7 mouse cellular contexts compared by ENCODE assay signal in genomic region chr13:105294715-105295114, GRCm38 (mm10). TPM values are rescaled to one million over a fixed set of nuclear protein-coding genes. Genes with fewer than 3 reads are reported as not detected.
A peak's percentile ranks its signal among the peaks of the same experiment; 100 is the strongest.
DNase-seq lines count a peak whose midpoint lies in the region; ATAC-seq and TF ChIP-seq lines count a peak whose summit lies in the region.

Gene Rnf180 (minus strand): TSS chr13:105294815.

- no peak for DNase-seq in left cerebral cortex, adult 2 months (ENCODE audit: extremely low spot score in 1 of 2, low spot score in 2 of 2)
- DNase-seq in left cerebral cortex, adult 11 months (ENCODE audit: low spot score): no peak
- no peak for DNase-seq in forebrain, embryonic 11.5 days (ENCODE audit: low spot score)
- DNase-seq in layer of hippocampus, postnatal 25 days (ENCODE audit: extremely low spot score in 1 of 2, low spot score in 1 of 2): no peak
- DNase-seq in urinary bladder, postnatal 14 days (ENCODE audit: low spot score): no peak
- DNase-seq in embryo, embryonic 10 days (ENCODE audit: low spot score): no peak

- H3K27ac ChIP-seq in left cerebral cortex, adult 2 months: peak within 1 kb of the TSS; percentile 85
- H3K27ac ChIP-seq in forebrain, embryonic 11.5 days (ENCODE audit: low read depth, low read length): peak within 1 kb of the TSS; percentile 46; the same call in 1 of the 2 replicates
- peak within 1 kb of the TSS; percentile 20; the same call in 1 of the 2 replicates for H3K27ac ChIP-seq in neural tube, embryonic 12.5 days

- peak within 1 kb of the TSS; percentile 75 for H3K4me3 ChIP-seq in left cerebral cortex, adult 2 months
- H3K4me3 ChIP-seq in forebrain, embryonic 11.5 days (ENCODE audit: low read depth, low read length): peak within 1 kb of the TSS; percentile 84
- peak within 1 kb of the TSS; percentile 85 for H3K4me3 ChIP-seq in neural tube, embryonic 12.5 days

- intact Hi-C loops in left cerebral cortex, adult 2 months (cut with DNase I): no loop called here

- H3K9me3 ChIP-seq in forebrain, embryonic 11.5 days (ENCODE audit: control insufficient read depth, low read length): no peaks in the 10 kb centered on the region
- H3K9me3 ChIP-seq in neural tube, embryonic 12.5 days: no peaks in the 10 kb centered on the region

- TF ChIP-seq CTCF in left cerebral cortex, adult 2 months (IDR thresholded peaks at IDR 0.05): no peak

- no peaks in the 10 kb centered on the region for H3K27me3 ChIP-seq in forebrain, embryonic 11.5 days (ENCODE audit: control insufficient read depth, insufficient read depth, low read length)
- H3K27me3 ChIP-seq in neural tube, embryonic 12.5 days (replicated peaks): no peaks in the 10 kb centered on the region

- 55% methylated on average over 11 of the region's 11 CpGs for WGBS in forebrain, embryonic 11.5 days
- WGBS in neural tube, embryonic 12.5 days: 59% methylated on average over 11 of the region's 11 CpGs

- peak within 1 kb of the TSS; percentile 92 for H3K9ac ChIP-seq in forebrain, embryonic 11.5 days (ENCODE audit: low read length)
- peak within 1 kb of the TSS; percentile 94 for H3K9ac ChIP-seq in neural tube, embryonic 12.5 days

- peaks cover 8% of the 10 kb centered on the region; the same call in 1 of the 2 replicates for H3K4me1 ChIP-seq in forebrain, embryonic 11.5 days (replicated peaks; ENCODE audit: control insufficient read depth, insufficient read depth, low read length)
- H3K4me1 ChIP-seq in neural tube, embryonic 12.5 days: peaks cover 13% of the 10 kb centered on the region

- ATAC-seq in forebrain, embryonic 11.5 days (replicated peaks; ENCODE audit: low FRiP score): no peak
- ATAC-seq in neural tube, embryonic 12.5 days (ENCODE audit: low FRiP score, low read depth): no peak

- H3K4me2 ChIP-seq in forebrain, embryonic 11.5 days (ENCODE audit: low read depth, low read length, severe bottlenecking): peak within 1 kb of the TSS; percentile 90
- peak within 1 kb of the TSS; percentile 83 for H3K4me2 ChIP-seq in neural tube, embryonic 12.5 days (replicated peaks)

- H3K36me3 ChIP-seq in forebrain, embryonic 11.5 days (ENCODE audit: control insufficient read depth, insufficient read depth, low read length): no peaks in the 10 kb centered on the region
- H3K36me3 ChIP-seq in neural tube, embryonic 12.5 days: no peaks in the 10 kb centered on the region

RNA-seq across cellular contexts. Expression of gene Rnf180, which starts in this region (rescaled TPM):
- 10 to 100 TPM; 18.6 to 19.9 TPM for total RNA-seq in left cerebral cortex, adult 2 months (2021)
- 10.7 and 11.3 TPM in 2 replicates for polyA plus RNA-seq in forebrain, embryonic 11.5 days (2014; fragmentation: Nextera tagmentation; extraction: Ambion mirVana)
- 10 to 100 TPM; 18.0 to 19.7 TPM for total RNA-seq in layer of hippocampus, postnatal 25 days (2021)
- polyA plus RNA-seq in neural tube, embryonic 12.5 days (2016; fragmentation: Nextera tagmentation; extraction: Ambion mirVana): 12.8 and 13.0 TPM in 2 replicates

Comparison
In these comparisons a context has a peak if more than half of its experiments do, and no peak if none do; other contexts are left out.
1. H3K27ac ChIP-seq: peak in every context shown above with its lines; median percentile 85 in left cerebral cortex, adult 2 months; 46 in forebrain, embryonic 11.5 days; 20 in neural tube, embryonic 12.5 days.